Mouse (Mus musculus): Measurements from ENCODE around the gene Hesx1. TPM values are rescaled to one million over a fixed set of nuclear protein-coding genes. Genes with fewer than 3 reads are reported as not detected.
A peak's percentile ranks its signal among the peaks of the same experiment; 100 is the strongest.

Hesx1 gene
- total and polyA plus RNA-seq, 3 experiments, result 1.9 to 4.3 (median 3.9) TPM

GRCm38 (mm10) chr14:26969164-26969563 is 25.1 kb upstream of the Hesx1 start:
- Histone ChIP-seq H3K79me2 (replicated peaks; ENCODE audit: control insufficient read depth, extremely low read depth, insufficient read depth, poor library complexity, severe bottlenecking) (peaks cover 15% of the 10 kb centered on the region), H3K4me3 (replicated peaks in 1 of 3; ENCODE audit: low read depth in 2 of 3, low read length in 2 of 3, poor library complexity in 1 of 3) (peak overlapping the region in 2 of 3 experiments; percentile 87 to 90), H3K27ac (ENCODE audit: insufficient read depth, low read depth) (no peak overlapping the region), H3K9ac (ENCODE audit: insufficient read depth, low read depth) (peak overlapping the region; percentile 82; the same call in 1 of the 2 replicates), H3K9me3 (replicated peaks; ENCODE audit: low read length) (peaks cover 2% of the 10 kb centered on the region), H3K36me3 (replicated peaks in 1 of 2; ENCODE audit: control insufficient read depth in 1 of 2, insufficient read depth in 1 of 2, low read length in 1 of 2) (peaks cover 0 to 2% of the 10 kb centered on the region in 2 experiments), H3K27me3 (replicated peaks) (peaks cover 4% of the 10 kb centered on the region), H3K4me1 (ENCODE audit: control insufficient read depth in 1 of 2, insufficient read depth in 2 of 2) (peaks cover 6 to 20% of the 10 kb centered on the region in 2 experiments; a peak in 2 of 4 replicates), H3K4me2 (ENCODE audit: insufficient read depth, low read depth, poor library complexity, severe bottlenecking) (peak overlapping the region; percentile 79)
- TF ChIP-seq JUN (IDR thresholded peaks at IDR 0.05; ENCODE audit: insufficient read depth, low read depth, low read length) (no peak), SMC3 (IDR thresholded peaks at IDR 0.05; ENCODE audit: low read depth, low read length) (no peak), IRF4 (IDR thresholded peaks at IDR 0.05; ENCODE audit: low read depth, low read length) (no peak), ELF1 (IDR thresholded peaks at IDR 0.05; ENCODE audit: low read depth, low read length) (no peak), TBP (conservative IDR thresholded peaks at IDR 0.05; ENCODE audit: low read depth, low read length) (no peak), RCOR1 (conservative IDR thresholded peaks at IDR 0.05; ENCODE audit: low read depth, low read length) (no peak), CHD1 (IDR thresholded peaks at IDR 0.05; ENCODE audit: low read depth, low read length) (no peak), MAFK (IDR thresholded peaks at IDR 0.05; ENCODE audit: insufficient replicate concordance, low read length) (no peak), ETS1 (conservative IDR thresholded peaks at IDR 0.05; ENCODE audit: low read depth, low read length) (no peak), POLR2AphosphoS2 (IDR thresholded peaks at IDR 0.05; ENCODE audit: low read depth, low read length) (no peak), TCF12 (IDR thresholded peaks at IDR 0.05; ENCODE audit: low read depth, low read length) (no peak), SIN3A (IDR thresholded peaks at IDR 0.05; ENCODE audit: low read length) (no peak), ZC3H11A (IDR thresholded peaks at IDR 0.05; ENCODE audit: low read depth, low read length) (no peak), ZMIZ1 (IDR thresholded peaks at IDR 0.05; ENCODE audit: low read depth, low read length) (no peak)
- no peak for DNase-seq (ENCODE audit: extremely low read depth)
- dilution Hi-C loops (cut with MboI; ENCODE audit: extremely low pct_ligation_motif_present, extremely low pct_unique_long_range_greater_than_20kb, low sequenced_read_pairs), result no loop called here
- in situ Hi-C loops (cut with MboI; ENCODE audit: low pct_ligation_motif_present, low pct_unique_long_range_greater_than_20kb, low sequenced_read_pairs), result no loop called here

GRCm38 (mm10) chr14:26969856-26970407 is 24.3 kb upstream of the Hesx1 start:
- peaks cover 2% of the 10 kb centered on the region for H3K9me3 ChIP-seq (replicated peaks; ENCODE audit: low read length)
- in situ Hi-C loops (cut with MboI; ENCODE audit: low pct_ligation_motif_present, low pct_unique_long_range_greater_than_20kb, low sequenced_read_pairs), result no loop called here
- H3K27ac ChIP-seq (ENCODE audit: insufficient read depth, low read depth), result no peak overlapping the region
- dilution Hi-C loops (cut with MboI; ENCODE audit: extremely low pct_ligation_motif_present, extremely low pct_unique_long_range_greater_than_20kb, low sequenced_read_pairs), result no loop called here
- H3K4me3 ChIP-seq (replicated peaks in 1 of 3; ENCODE audit: low read depth in 2 of 3, low read length in 2 of 3, poor library complexity in 1 of 3), result peak overlapping the region; percentile 87 to 92 (median 90)
- peaks cover 15% of the 10 kb centered on the region for H3K79me2 ChIP-seq (replicated peaks; ENCODE audit: control insufficient read depth, extremely low read depth, insufficient read depth, poor library complexity, severe bottlenecking)
- peaks cover 6 to 20% of the 10 kb centered on the region in 2 experiments; a peak in 2 of 4 replicates for H3K4me1 ChIP-seq (ENCODE audit: control insufficient read depth in 1 of 2, insufficient read depth in 2 of 2)
- no peaks in the 10 kb centered on the region for H3K36me3 ChIP-seq (replicated peaks in 1 of 2; ENCODE audit: control insufficient read depth in 1 of 2, insufficient read depth in 1 of 2, low read length in 1 of 2)
- peak; percentile 59 for DNase-seq (ENCODE audit: extremely low read depth)
- peaks cover 4% of the 10 kb centered on the region for H3K27me3 ChIP-seq (replicated peaks)
- H3K4me2 ChIP-seq (ENCODE audit: insufficient read depth, low read depth, poor library complexity, severe bottlenecking), result peak overlapping the region; percentile 79
- H3K9ac ChIP-seq (ENCODE audit: insufficient read depth, low read depth), result peak overlapping the region; percentile 82
- peak; percentile 88 for TF ChIP-seq CHD2 (IDR thresholded peaks at IDR 0.05; ENCODE audit: low read length)
- peak in 1 of 2 experiments; percentile 24; a peak in 2 of 4 replicates for TF ChIP-seq CTCF (conservative IDR thresholded peaks at IDR 0.05 in 1 of 2, IDR thresholded peaks at IDR 0.05 in 1 of 2; ENCODE audit: low read depth in 2 of 2, low read length in 2 of 2)
- TF ChIP-seq NRF1 (IDR thresholded peaks at IDR 0.05; ENCODE audit: low read depth, low read length), result no peak
- peak; percentile 49; the same call in 1 of the 2 replicates for TF ChIP-seq UBTF (IDR thresholded peaks at IDR 0.05; ENCODE audit: low read depth, low read length)
- 0 out of 2 replicates have a peak, but pooled peaks have one; percentile 27 for TF ChIP-seq SIN3A (IDR thresholded peaks at IDR 0.05; ENCODE audit: low read length)
- TF ChIP-seq USF1 (IDR thresholded peaks at IDR 0.05; ENCODE audit: low read depth, low read length), result no peak
